Mouse (Mus musculus) monocyte, adult 59 days (primary cell): ENCODE data around the gene Srsf4. TPM values are rescaled to one million over a fixed set of nuclear protein-coding genes. Genes with fewer than 3 reads are reported as not detected.

Source experiments
- total RNA-seq, 2 experiments: library from RNA; stranded (reverse); gene quantifications; one replicate each; pipeline ENCODE4 v1.2.4; 2023

Gene Srsf4
- total RNA-seq = 10 to 100 TPM; 67.6 to 75.8 TPM

GRCm38 (mm10) chr4:131873293-131874168 is at the start of gene Srsf4:
TSS of gene Srsf4 (plus strand) at chr4:131873617.

GRCm38 (mm10) chr4:131837872-131838524 is 35.4 kb upstream of the Srsf4 start, which contains the start of gene Ptpru:
TSS of gene Ptpru (minus strand) at chr4:131838288.

GRCm38 (mm10) chr4:131843290-131843743 is 30.1 kb upstream of the Srsf4 start, which contains the start of gene Mecr:
TSS of gene Mecr (plus strand) at chr4:131843470.

GRCm38 (mm10) chr4:131921461-131922346 is 48.3 kb downstream of the Srsf4 start, which contains the start of gene Tmem200b:
TSS of gene Tmem200b (plus strand) at chr4:131921771.

Other genes with a start within 250 kb of the Srsf4 start
- under 1 TPM; 0.30 to 0.76 TPM for gene Ptpru, start 35.3 kb upstream of the Srsf4 start, total RNA-seq
- 10 to 100 TPM; 13.5 to 13.6 TPM for gene Mecr, start 30.1 kb upstream of the Srsf4 start, total RNA-seq
- gene Tmem200b, start 48.2 kb downstream of the Srsf4 start, total RNA-seq = under 1 TPM in 1 of 2 experiments, not detected in 1; 0.39 TPM
- 1 to 10 TPM in 1 of 2 experiments, under 1 TPM in 1; 0.76 to 1.1 TPM for gene Gm10300, start 201.1 kb downstream of the Srsf4 start, total RNA-seq
- 10 to 100 TPM; 81.5 to 88.9 TPM for gene Epb41, start 201.7 kb downstream of the Srsf4 start, total RNA-seq